Mouse (Mus musculus) adrenal gland, postnatal 36 days (tissue): Measurements from ENCODE around the gene Borcs8. TPM values are rescaled to one million over a fixed set of nuclear protein-coding genes. Genes with fewer than 3 reads are reported as not detected.

Source experiments
- DNase-seq, 2 experiments: peaks; one replicate each; pipeline ENCODE4 v3.0.0; 2021; ENCODE audit warnings: mixed read lengths in 1 of 2
- total RNA-seq, 2 experiments: library from RNA; stranded (reverse); gene quantifications; 2 replicates each; pipeline ENCODE4 v1.2.3; 2021

The Borcs8 gene
- total RNA-seq, 2 experiments from 2014 or later, result 52.5 to 55.0 TPM

DNA sequence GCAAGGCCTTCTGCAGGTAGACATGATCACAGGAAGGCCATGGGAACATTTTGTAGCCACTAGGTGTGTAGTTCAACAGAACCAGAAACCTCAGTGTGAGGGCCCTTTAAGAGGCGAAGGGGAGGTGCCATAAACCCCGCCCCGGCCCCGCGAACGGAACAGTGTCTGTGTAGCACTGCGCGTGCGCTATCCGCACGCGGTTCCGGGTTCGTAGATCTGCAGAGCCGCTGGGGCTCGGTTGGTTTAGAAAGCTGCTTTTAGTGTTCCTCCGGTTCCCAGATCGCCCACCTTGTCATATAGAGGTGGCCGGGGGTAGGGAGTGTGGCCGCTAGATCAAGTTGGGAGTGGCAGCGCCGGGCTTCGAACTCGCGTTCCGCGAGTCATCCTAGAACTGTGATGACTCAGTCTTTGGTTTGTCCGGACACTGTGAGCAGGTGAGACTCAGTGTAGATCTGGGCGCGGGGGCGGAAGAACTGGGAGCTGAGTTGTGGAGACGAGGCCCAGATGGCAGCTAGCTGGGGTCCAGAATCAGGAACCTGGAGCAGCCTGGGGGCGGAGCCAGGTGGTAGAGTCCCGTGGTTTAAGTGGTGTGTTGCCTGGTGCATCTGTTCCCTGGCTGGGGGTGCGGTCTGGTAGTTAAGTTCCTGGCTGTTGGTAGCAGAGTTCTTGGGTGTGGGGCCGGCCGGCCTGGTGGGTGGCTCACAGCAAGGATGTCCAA, 8.0 kb upstream of the Borcs8 start, which contains the start of gene Nr2c2ap:
Gene Nr2c2ap (plus strand): TSS at position 168 of the 718 bp plus-strand sequence.
- peak; percentile 88 to 94 for DNase-seq

- DNase-seq, result no peak
Measured at GRCm38 (mm10) chr8:70134086-70134485, 5.2 kb upstream of the Borcs8 start.

DNA sequence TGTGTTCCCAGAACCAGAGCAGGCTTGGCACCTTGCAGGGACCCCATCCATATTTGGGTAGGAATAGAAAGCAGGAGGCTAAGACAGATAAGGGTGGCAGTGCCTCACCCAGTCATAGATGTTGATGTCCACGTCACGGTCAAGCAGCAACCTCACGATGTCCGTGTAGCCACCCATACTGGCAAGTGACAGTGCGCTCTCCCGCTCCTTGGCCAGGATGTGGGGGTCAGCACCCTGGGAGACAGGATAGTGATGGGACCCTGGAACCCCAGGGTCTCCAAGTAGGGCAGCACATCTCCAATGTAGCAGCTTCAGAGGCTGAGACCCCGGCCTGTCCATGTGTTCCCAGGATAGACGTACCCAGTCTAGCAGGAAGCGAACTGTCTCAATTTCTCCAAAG, 4.4 kb upstream of the Borcs8 start:
- DNase-seq, result no peak

DNA sequence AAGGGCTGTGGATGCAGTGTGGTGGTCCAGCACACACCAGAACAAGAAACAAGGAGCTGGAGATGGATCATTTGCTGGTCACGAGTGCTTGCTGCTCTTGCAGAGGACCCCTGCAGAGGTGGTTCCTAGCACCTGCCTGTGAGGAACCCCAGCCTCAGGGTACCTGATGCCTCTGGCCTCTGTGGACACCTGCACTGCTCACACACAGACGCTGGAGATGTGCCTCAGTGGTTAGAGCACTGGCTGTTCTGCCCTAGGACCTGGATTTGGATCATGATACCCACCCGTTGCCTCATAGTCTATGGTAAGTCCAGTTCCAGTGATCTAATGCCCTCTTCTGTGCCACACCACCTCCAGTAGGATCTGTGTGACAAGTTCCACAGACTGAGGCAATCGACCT, 2.7 kb upstream of the Borcs8 start:
- no peak for DNase-seq

- no peak for DNase-seq
Measured at GRCm38 (mm10) chr8:70137890-70138289, 1.4 kb upstream of the Borcs8 start.

DNA sequence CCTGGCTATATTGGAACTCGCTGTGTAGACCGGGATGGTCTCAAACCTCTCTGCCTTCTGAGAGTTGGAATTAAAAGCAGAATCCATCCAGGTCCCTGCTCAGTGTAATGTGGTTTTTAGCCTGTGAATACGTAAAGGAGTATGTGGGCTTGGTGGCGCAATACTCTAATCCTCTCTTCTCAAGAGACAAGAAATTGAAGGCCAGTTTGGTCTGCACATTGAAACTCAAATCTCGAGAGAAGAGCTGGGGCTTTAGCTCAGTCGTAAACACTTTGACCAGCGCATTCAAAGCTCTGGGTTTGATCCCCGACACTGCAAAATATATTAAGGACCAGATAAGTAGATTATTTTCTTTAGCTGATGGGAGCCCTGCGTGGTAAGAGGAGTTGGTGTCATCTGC, 682 bp downstream of the Borcs8 start:
- no peak for DNase-seq

DNA sequence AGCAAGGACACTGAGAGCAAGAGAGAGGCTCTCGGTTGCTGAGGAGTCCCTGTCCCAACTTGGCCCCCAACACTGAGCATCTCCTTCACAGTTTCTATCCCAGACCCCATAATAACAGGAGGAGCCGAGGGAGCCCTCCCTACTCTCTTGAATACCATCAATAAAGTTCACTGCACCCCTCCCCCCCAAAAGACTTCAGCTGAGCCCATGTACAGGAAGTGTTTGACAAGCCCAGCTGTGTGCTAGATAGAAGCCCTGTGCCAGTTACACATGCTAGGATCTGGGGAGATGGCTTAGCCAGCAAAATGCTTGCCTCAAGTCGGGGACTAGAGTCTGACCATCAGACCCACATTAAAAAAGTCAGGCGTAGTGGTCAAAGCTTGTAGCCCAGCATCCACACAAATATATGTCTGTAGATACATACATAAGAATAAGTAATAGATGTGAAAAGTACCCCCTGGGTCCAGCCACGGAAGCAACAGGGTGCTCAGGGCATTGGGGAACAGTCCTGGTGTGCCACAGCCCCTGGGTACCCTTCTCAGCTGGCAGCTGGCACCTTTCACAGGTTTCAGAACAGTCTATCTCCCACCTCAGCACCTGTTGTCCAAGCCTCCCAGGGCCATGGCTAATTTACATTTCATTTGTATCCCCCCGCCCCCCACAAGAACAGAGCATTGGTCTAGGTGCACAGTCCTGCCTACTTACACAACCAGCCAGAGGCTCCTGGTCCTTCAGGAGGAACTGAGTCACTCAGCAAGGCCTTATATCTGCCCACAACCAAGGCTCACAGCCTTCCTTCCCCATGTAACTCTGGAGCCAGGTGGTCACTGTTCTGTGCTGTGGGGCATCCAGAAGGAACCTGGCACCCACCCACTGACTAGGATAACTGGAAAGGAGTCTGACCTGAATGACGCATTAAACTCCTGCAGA, 8.6 kb downstream of the Borcs8 start:
- no peak for DNase-seq

DNA sequence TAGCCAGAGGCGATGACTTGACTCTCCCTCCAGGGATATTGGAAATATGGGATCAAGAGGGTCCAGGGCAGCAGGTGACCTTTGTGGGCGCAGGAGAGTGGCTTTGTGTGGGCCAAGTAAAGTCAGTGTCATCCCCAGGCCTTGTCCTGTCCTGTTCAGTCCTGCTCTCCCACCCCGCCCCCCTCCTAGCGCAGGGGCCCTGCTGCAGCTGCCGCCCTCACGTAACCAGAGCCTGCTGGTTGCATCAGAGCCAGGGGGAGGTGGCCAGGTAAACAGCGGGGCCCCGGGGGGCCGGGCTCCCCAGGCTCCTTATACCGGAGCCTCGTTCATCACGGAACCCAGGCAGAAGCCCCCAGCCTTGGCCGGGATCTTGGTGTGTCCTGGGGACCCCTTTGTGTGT, 10.9 kb downstream of the Borcs8 start:
- DNase-seq, result no peak

DNA sequence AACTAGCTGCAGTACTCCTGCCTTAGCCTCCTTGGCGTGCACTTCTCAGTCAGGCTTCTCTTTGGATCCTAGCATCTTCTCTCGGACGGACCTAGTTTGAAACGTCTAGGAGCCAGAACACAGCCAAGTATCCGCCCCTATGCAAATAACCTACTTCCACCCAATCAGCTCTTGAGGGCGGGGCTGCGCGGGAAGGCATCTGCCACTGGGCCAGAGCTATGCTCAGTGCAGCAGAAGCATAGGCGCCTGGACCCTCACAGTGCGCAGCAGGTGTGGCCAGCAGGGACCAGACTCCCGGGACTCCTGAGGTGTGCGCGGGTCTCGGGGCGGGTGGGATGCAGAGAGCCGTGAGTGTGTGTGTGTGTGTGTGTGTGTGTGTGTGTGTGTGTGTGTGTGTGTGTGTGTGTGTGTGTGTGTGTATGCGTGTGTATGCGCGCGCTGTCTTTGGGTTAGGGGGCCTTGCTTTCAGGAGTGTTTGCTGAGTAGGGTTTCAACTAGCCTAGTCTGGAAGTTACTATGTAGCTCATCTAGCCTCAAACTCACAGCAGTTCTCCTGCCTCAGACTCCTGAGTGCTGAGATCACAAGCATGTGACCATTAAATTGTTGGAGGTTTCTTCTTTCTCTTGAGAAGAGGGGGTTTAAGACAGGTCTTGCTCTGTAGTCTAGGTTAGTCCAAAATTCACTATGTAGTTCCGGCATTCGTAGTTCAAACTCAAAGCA, 13.4 kb downstream of the Borcs8 start:
- peak; percentile 81 for DNase-seq

GRCm38 (mm10) chr8:70157240-70157800, 18.0 kb downstream of the Borcs8 start:
- no peak for DNase-seq

DNA sequence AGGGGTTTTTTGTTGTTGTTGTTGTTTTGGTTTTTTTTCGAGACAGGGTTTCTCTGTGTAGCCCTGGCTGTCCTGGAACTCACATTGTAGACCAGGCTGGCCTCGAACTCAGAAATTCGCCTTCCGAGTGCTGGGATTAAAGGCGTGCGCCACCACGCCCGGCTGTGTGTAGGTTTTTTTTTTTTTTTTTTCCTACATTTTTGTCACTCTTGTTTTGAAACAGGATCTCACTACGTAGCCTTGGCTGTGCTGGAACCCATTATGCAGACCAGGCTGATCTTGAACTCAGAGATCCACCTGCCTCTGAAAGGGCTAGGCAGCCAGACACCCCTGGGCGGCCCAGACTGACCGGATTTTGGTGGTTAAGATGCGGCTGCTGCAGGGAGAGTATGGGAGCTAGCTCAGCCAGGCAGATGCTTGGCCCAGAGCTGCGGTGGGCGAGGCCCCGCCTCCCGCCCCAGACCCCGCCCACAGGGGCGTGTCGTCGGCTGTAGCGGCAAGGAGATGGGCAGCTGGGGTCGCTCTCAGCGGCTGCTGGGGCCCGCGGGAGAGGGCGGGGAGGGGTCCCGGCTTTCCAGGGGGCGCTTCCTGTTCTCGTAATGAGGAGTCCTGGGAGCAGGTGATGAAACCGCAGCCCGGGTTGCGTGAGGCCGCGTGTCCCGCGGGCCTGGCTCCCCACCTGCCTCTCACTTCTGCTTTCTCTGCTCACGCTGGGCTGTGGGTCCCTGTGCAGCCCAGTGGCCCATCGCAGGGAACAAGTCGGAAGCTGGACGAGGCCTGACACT, 19.0 kb downstream of the Borcs8 start:
- peak; percentile 70 to 87 for DNase-seq

GRCm38 (mm10) chr8:70159211-70159610, 19.9 kb downstream of the Borcs8 start:
- DNase-seq, result no peak

GRCm38 (mm10) chr8:70160015-70160414, 20.7 kb downstream of the Borcs8 start:
- DNase-seq, result no peak

GRCm38 (mm10) chr8:70163316-70163715, 24.0 kb downstream of the Borcs8 start:
- no peak for DNase-seq

- peak; percentile 63 to 83 for DNase-seq
Measured at GRCm38 (mm10) chr8:70166504-70167110, 27.3 kb downstream of the Borcs8 start.

- DNase-seq, result no peak
Measured at GRCm38 (mm10) chr8:70170116-70170515, 30.8 kb downstream of the Borcs8 start.

- DNase-seq, result no peak
Measured at GRCm38 (mm10) chr8:70170748-70171147, 31.4 kb downstream of the Borcs8 start.

GRCm38 (mm10) chr8:70171240-70171639, 31.9 kb downstream of the Borcs8 start:
- DNase-seq, result no peak

GRCm38 (mm10) chr8:70172043-70172681, 32.9 kb downstream of the Borcs8 start, which contains the start of gene Tmem161a:
Gene Tmem161a, plus strand, starts transcription at chr8:70172356.
- DNase-seq, result peak; percentile 93 to 94

DNA sequence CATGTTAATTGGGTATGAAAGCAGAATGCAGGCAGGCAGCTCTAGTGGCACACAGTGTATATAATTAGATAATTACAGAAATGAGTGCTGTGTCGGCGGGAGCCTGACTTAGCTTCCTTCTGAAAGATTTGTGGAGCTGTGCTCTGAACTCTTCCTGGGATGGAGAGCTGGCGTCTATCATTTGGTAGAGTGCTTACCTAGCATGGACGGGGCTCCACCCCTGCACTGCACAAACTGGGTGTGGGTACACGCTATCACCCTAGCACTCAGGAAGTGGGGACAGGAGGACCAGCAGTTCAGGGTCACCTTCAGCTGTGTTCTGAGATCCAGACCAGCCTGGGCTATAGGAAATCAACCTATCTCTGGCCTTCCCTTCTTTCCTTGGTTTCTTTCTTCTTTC, 34.0 kb downstream of the Borcs8 start:
- no peak for DNase-seq
